Mouse (Mus musculus) thymus, postnatal 36 days (tissue): ENCODE measurements at regions not wholly inside any gene's neighbourhood (a gene's known extent, or its start where the extent isn't known, plus 50 kb on each side); places are given as distances from the start of the nearest gene placed in this dataset.

Experiments used
- DNase-seq, 2 experiments: peaks; one replicate each; pipeline ENCODE4 v3.0.0; 2022; ENCODE audit warnings: mixed read lengths in 2 of 2

GRCm38 (mm10) chr10:120552341-120553096, 76.2 kb upstream of the Hmga2 start:
- peak; percentile 1 to 15 for DNase-seq

- no peak for DNase-seq
Measured at GRCm38 (mm10) chr10:120551851-120552281, 75.6 kb upstream of the Hmga2 start.

DNA sequence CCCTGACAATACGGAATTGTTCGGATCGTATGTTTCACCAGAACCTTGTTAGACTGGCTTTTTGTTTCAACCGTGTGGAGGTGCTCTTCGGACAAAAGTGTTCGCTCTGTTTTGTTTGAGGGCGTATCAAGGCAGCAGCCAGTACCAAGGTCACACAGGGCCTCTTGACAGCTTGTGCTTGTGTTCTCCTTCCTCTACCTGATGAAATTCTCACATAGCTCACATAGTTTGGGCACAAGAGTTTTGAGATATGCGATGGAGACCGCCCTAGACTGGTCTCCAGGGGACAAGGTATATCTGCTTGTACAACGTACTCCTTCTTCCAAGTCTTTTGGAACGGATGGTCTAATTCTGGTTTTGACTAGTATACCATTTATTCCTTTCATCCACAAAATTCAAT, 70.9 kb upstream of the Hmga2 start:
- DNase-seq, result no peak

DNA sequence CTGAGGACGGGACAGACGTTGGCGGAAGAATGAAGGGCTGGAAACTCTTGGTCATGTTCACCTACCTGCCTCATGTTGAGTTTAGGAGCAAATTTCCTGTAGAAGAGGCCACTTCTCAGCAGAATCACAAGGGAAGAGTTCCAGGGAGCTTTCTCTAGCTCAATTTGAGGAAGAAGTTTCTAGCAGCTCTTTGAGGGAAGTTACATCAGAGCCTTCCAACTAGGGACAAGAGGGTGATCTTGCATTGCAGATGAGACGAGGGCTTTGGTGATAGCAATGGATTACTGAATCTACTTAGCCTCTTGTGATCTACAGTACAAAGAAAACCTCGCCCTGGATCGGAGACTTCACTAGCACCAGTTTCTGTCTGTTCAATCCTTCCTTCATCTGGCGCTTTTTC, 65.3 kb upstream of the Hmga2 start:
- no peak for DNase-seq

- DNase-seq, result no peak
Measured at GRCm38 (mm10) chr10:120538561-120538960, 62.3 kb upstream of the Hmga2 start.

GRCm38 (mm10) chr10:120528406-120528805, 52.1 kb upstream of the Hmga2 start:
- no peak for DNase-seq

DNA sequence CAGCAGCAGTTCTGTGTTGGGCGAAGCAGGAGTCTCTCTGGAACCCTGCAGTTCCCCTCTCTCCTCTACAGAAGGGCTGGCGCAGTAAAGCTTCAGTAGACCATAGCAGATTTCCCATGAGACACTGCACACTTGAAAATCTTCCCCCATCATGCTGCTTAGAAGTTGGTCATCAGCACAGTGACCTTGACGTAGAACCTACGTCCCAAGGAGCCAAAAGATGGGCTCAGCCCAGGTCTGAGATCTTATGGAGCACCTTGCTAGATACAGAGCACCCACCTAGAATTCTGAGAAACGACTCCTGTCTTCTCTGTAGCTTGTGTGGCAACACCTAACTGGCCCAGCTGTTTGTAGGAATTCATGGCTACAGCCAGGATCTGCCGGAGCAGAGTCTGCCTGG, 51.7 kb upstream of the Hmga2 start:
- DNase-seq, result no peak

DNA sequence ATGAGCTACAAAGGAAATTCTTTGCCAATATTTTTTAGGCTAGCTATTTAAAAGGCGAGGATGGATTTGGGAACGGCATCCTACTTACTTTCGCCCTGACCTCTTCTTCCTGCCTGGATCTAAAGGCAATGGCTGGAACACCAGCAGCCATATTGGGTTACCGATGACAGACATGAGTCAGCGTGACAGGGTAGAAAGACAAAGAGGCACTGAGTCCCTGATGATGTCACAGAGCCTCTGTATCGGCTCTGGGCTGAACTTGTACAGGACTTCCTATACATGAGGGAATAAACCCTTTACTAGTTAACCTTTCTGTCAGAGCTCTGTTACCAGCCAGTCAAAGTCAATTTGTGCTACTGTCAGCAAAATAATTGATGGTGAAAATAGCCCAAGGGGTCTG, 50.7 kb upstream of the Hmga2 start:
- no peak for DNase-seq
